Mouse (Mus musculus) frontal cortex, postnatal 14 days (tissue): ENCODE results near the gene Prdm5.

Source experiments
- DNase-seq, 2 experiments: peaks; one replicate each; pipeline ENCODE4 v3.0.0; 2022; ENCODE audit warnings: low spot score in 2 of 2

The Prdm5 gene

GRCm38 (mm10) chr6:65778861-65779688 lies at the start of gene Prdm5:
Gene Prdm5 (plus strand): TSS chr6:65778988.
- DNase-seq = peak; percentile 13 to 25

- no peak for DNase-seq
These were observed 39.3 kb upstream of the Prdm5 start for GRCm38 (mm10) chr6:65739442-65739841.

GRCm38 (mm10) chr6:65743144-65743870 lies 35.5 kb upstream of the Prdm5 start:
- DNase-seq = no peak

- DNase-seq = no peak
These were observed 35.0 kb upstream of the Prdm5 start for GRCm38 (mm10) chr6:65743871-65744202.

GRCm38 (mm10) chr6:65758214-65758613 lies 20.6 kb upstream of the Prdm5 start:
- DNase-seq = no peak

GRCm38 (mm10) chr6:65759174-65759573 lies 19.6 kb upstream of the Prdm5 start:
- DNase-seq = no peak

GRCm38 (mm10) chr6:65760073-65760472 lies 18.7 kb upstream of the Prdm5 start:
- DNase-seq = no peak

- no peak for DNase-seq
These were observed 14.3 kb upstream of the Prdm5 start for GRCm38 (mm10) chr6:65764459-65764858.

- no peak for DNase-seq
These were observed 13.7 kb upstream of the Prdm5 start for GRCm38 (mm10) chr6:65765057-65765456.

- DNase-seq = no peak
These were observed 12.9 kb upstream of the Prdm5 start for GRCm38 (mm10) chr6:65765752-65766397.

GRCm38 (mm10) chr6:65767911-65768310 lies 10.9 kb upstream of the Prdm5 start:
- no peak for DNase-seq

- no peak for DNase-seq
These were observed 5.2 kb upstream of the Prdm5 start for GRCm38 (mm10) chr6:65773566-65773965.

- DNase-seq = no peak
These were observed 973 bp downstream of the Prdm5 start for GRCm38 (mm10) chr6:65779689-65780233.

GRCm38 (mm10) chr6:65781441-65781840 lies 2.7 kb downstream of the Prdm5 start:
- no peak for DNase-seq

GRCm38 (mm10) chr6:65783670-65784069 lies 4.9 kb downstream of the Prdm5 start:
- DNase-seq = no peak

- DNase-seq = no peak
These were observed 14.1 kb downstream of the Prdm5 start for GRCm38 (mm10) chr6:65792923-65793322.

- DNase-seq = no peak
These were observed 17.8 kb downstream of the Prdm5 start for GRCm38 (mm10) chr6:65796552-65796951.

- DNase-seq = no peak
These were observed 18.5 kb downstream of the Prdm5 start for GRCm38 (mm10) chr6:65797276-65797675.

GRCm38 (mm10) chr6:65798390-65798789 lies 19.6 kb downstream of the Prdm5 start:
- no peak for DNase-seq

- DNase-seq = no peak
These were observed 32.9 kb downstream of the Prdm5 start for GRCm38 (mm10) chr6:65811685-65812084.

- no peak for DNase-seq
These were observed 39.4 kb downstream of the Prdm5 start for GRCm38 (mm10) chr6:65818039-65818747.

- DNase-seq = no peak
These were observed 49.9 kb downstream of the Prdm5 start for GRCm38 (mm10) chr6:65828656-65829055.
